Mouse (Mus musculus) embryonic facial prominence, embryonic 11.5 days (tissue): ENCODE measurements around the gene Sgms2. TPM values are rescaled to one million over a fixed set of nuclear protein-coding genes. Genes with fewer than 3 reads are reported as not detected.

ENCODE experiments used
- ATAC-seq: fragments of 200-750 bp; cut with Nextera tagmentation; replicated peaks from 2 replicates; pipeline ENCODE4 v1.8.0; 2017; ENCODE audit warnings: low read depth; ENCODE audit not compliant: insufficient number of reproducible peaks, low FRiP score, low TSS enrichment
- DNase-seq: peaks from one replicate; pipeline ENCODE4 v3.0.0-alpha.2; 2015; ENCODE audit warnings: low spot score
- H3K27ac ChIP-seq: fragments of 300-500 bp; sonication (generic); replicated peaks from 2 replicates; pipeline ENCODE4 v1.5.1; 2014; ENCODE audit warnings: mild to moderate bottlenecking, low read depth, low read length, control low read depth
- H3K27me3 ChIP-seq: fragments of 300-500 bp; sonication (generic); 2 replicates; pipeline ENCODE4 v1.6.1; 2014; ENCODE audit warnings: mild to moderate bottlenecking, low read length, moderate library complexity, mixed read lengths; ENCODE audit not compliant: control insufficient read depth, insufficient read depth
- H3K36me3 ChIP-seq: fragments of 300-500 bp; sonication (generic); replicated peaks from 2 replicates; pipeline ENCODE4 v1.6.1; 2014; ENCODE audit warnings: low read depth, mild to moderate bottlenecking, low read length, moderate library complexity, mixed read lengths; ENCODE audit not compliant: control insufficient read depth, insufficient read depth
- H3K4me1 ChIP-seq: fragments of 300-500 bp; sonication (generic); 2 replicates; pipeline ENCODE4 v1.6.1; 2014; ENCODE audit warnings: low read length, mixed read lengths; ENCODE audit not compliant: control insufficient read depth, insufficient read depth
- H3K4me2 ChIP-seq: fragments of 300-500 bp; sonication (generic); 2 replicates; pipeline ENCODE4 v1.6.1; 2014; ENCODE audit warnings: low read depth, mild to moderate bottlenecking, control low read depth, low read length, moderate library complexity
- H3K4me3 ChIP-seq: fragments of 300-500 bp; sonication (generic); 2 replicates; pipeline ENCODE4 v1.5.1; 2014; ENCODE audit warnings: low read depth, low read length, control low read depth
- H3K9ac ChIP-seq: fragments of 300-500 bp; sonication (generic); replicated peaks from 2 replicates; pipeline ENCODE4 v1.6.1; 2014; ENCODE audit warnings: mild to moderate bottlenecking, control low read depth, low read length
- H3K9me3 ChIP-seq: fragments of 300-500 bp; sonication (generic); replicated peaks from 2 replicates; pipeline ENCODE4 v1.6.1; 2016; ENCODE audit warnings: mild to moderate bottlenecking, low read length, inconsistent platforms, mixed read lengths; ENCODE audit not compliant: control insufficient read depth
- WGBS: fragments of 180-500 bp; shearing (Covaris S2); extraction: QIAGEN DNeasy Blood & Tissue Kit; methylation state at CpG from one replicate; pipeline ENCODE4 v1.1.7; 2014; 5-methylcytosine and 5-hydroxymethylcytosine counted together
- polyA plus RNA-seq: library from polyadenylated mRNA; unstranded; fragments of >200 nt; fragmentation: Nextera tagmentation; extraction: Ambion mirVana; gene quantifications from 2 replicates; pipeline ENCODE4 v1.2.1, GENCODE M21; 2014

The Sgms2 gene
- polyA plus RNA-seq, 1 experiment from 2014 or later, result 0.46 TPM

- DNase-seq, result no peak
- no peaks in the 10 kb centered on the region for H3K9me3 ChIP-seq
- no peak overlapping the region for H3K9ac ChIP-seq
- H3K4me3 ChIP-seq, result no peak overlapping the region
- 58% methylated on average over 8 of the region's 8 CpGs for WGBS
- no peaks in the 10 kb centered on the region for H3K27me3 ChIP-seq
- no peaks in the 10 kb centered on the region for H3K36me3 ChIP-seq
- H3K4me2 ChIP-seq, result no peak overlapping the region
- H3K4me1 ChIP-seq, result no peaks in the 10 kb centered on the region; the same call in 1 of the 2 replicates
- no peak overlapping the region for H3K27ac ChIP-seq
- no peak for ATAC-seq
Observed at GRCm38 (mm10) chr3:131364194-131364593, 127.0 kb downstream of the Sgms2 start.

- no peak for DNase-seq
Observed at GRCm38 (mm10) chr3:131363602-131364001, 127.6 kb downstream of the Sgms2 start.

GRCm38 (mm10) chr3:131361960-131362359 is 129.3 kb downstream of the Sgms2 start:
- Histone ChIP-seq H3K9me3 (no peaks in the 10 kb centered on the region), H3K4me1 (no peaks in the 10 kb centered on the region; the same call in 1 of the 2 replicates), H3K36me3 (no peaks in the 10 kb centered on the region), H3K9ac (no peak overlapping the region), H3K4me2 (no peak overlapping the region), H3K4me3 (no peak overlapping the region), H3K27me3 (no peaks in the 10 kb centered on the region), H3K27ac (no peak overlapping the region)
- WGBS, result 62% methylated on average over 4 of the region's 4 CpGs
- ATAC-seq (no peak), DNase-seq (no peak)

More at GRCm38 (mm10) chr3:131363602-131364001, 127.6 kb downstream of the Sgms2 start:
- no peaks in the 10 kb centered on the region for H3K9me3 ChIP-seq
- H3K4me3 ChIP-seq, result no peak overlapping the region
- no peaks in the 10 kb centered on the region; the same call in 1 of the 2 replicates for H3K4me1 ChIP-seq
- no peak overlapping the region for H3K4me2 ChIP-seq
- H3K27ac ChIP-seq, result no peak overlapping the region
- no peak overlapping the region for H3K9ac ChIP-seq
- ATAC-seq, result no peak
- H3K36me3 ChIP-seq, result no peaks in the 10 kb centered on the region
- H3K27me3 ChIP-seq, result no peaks in the 10 kb centered on the region
- 92% methylated on average over 14 of the region's 14 CpGs for WGBS

- WGBS, result 84% methylated on average over 5 of the region's 5 CpGs
- H3K9me3 ChIP-seq, result no peaks in the 10 kb centered on the region
- H3K4me3 ChIP-seq, result no peak overlapping the region
- H3K9ac ChIP-seq, result no peak overlapping the region
- ATAC-seq, result no peak
- H3K27ac ChIP-seq, result no peak overlapping the region
- no peak for DNase-seq
- H3K27me3 ChIP-seq, result no peaks in the 10 kb centered on the region
- H3K4me2 ChIP-seq, result no peak overlapping the region
- no peaks in the 10 kb centered on the region for H3K4me1 ChIP-seq
- H3K36me3 ChIP-seq, result no peaks in the 10 kb centered on the region
Observed at GRCm38 (mm10) chr3:131359011-131359410, 132.2 kb downstream of the Sgms2 start.

- WGBS, result 80% methylated on average over 5 of the region's 5 CpGs
- H3K36me3 ChIP-seq, result no peaks in the 10 kb centered on the region
- no peak for DNase-seq
- H3K4me2 ChIP-seq, result no peak overlapping the region
- H3K4me1 ChIP-seq, result no peaks in the 10 kb centered on the region
- ATAC-seq, result no peak
- H3K4me3 ChIP-seq, result no peak overlapping the region
- no peaks in the 10 kb centered on the region for H3K27me3 ChIP-seq
- no peaks in the 10 kb centered on the region for H3K9me3 ChIP-seq
- no peak overlapping the region for H3K9ac ChIP-seq
- H3K27ac ChIP-seq, result no peak overlapping the region
Observed at GRCm38 (mm10) chr3:131358205-131358604, 133.0 kb downstream of the Sgms2 start.

- Histone ChIP-seq H3K4me2 (no peak overlapping the region), H3K4me3 (no peak overlapping the region), H3K36me3 (no peaks in the 10 kb centered on the region), H3K27me3 (no peaks in the 10 kb centered on the region), H3K9ac (no peak overlapping the region), H3K4me1 (no peaks in the 10 kb centered on the region), H3K27ac (no peak overlapping the region), H3K9me3 (no peaks in the 10 kb centered on the region)
- WGBS, result 79% methylated on average over 3 of the region's 3 CpGs
- ATAC-seq, result no peak
- DNase-seq, result no peak
Observed at GRCm38 (mm10) chr3:131357643-131358042, 133.6 kb downstream of the Sgms2 start.

GRCm38 (mm10) chr3:131356026-131356425 is 135.2 kb downstream of the Sgms2 start:
- ATAC-seq (no peak), DNase-seq (no peak)
- no peaks in the 10 kb centered on the region for H3K9me3 ChIP-seq
- H3K27me3 ChIP-seq, result no peaks in the 10 kb centered on the region
- no peak overlapping the region for H3K4me3 ChIP-seq
- H3K36me3 ChIP-seq, result no peaks in the 10 kb centered on the region
- no peaks in the 10 kb centered on the region for H3K4me1 ChIP-seq
- no peak overlapping the region for H3K4me2 ChIP-seq
- no peak overlapping the region for H3K27ac ChIP-seq
- H3K9ac ChIP-seq, result no peak overlapping the region
- 47% methylated on average over 5 of the region's 5 CpGs for WGBS

- ATAC-seq (no peak), DNase-seq (no peak)
- no peak overlapping the region for H3K4me2 ChIP-seq
- no peaks in the 10 kb centered on the region for H3K4me1 ChIP-seq
- H3K4me3 ChIP-seq, result no peak overlapping the region
- 92% methylated on average over 7 of the region's 7 CpGs for WGBS
- H3K27me3 ChIP-seq, result no peaks in the 10 kb centered on the region
- H3K9ac ChIP-seq, result no peak overlapping the region
- no peak overlapping the region for H3K27ac ChIP-seq
- no peaks in the 10 kb centered on the region for H3K36me3 ChIP-seq
- H3K9me3 ChIP-seq, result no peaks in the 10 kb centered on the region
Observed at GRCm38 (mm10) chr3:131350539-131350938, 140.7 kb downstream of the Sgms2 start.
